Mouse (Mus musculus): Measurements from ENCODE around the gene Gm21761. TPM values are rescaled to one million over a fixed set of nuclear protein-coding genes. Genes with fewer than 3 reads are reported as not detected.
"Not testable (repeated sequence)": the region's sequence is repeated elsewhere in the genome, so short reads cannot be mapped to it uniquely, and the experiment has no call there.

Gene Gm21761
- not detected in 2 replicates for polyA plus RNA-seq (2011; ENCODE audit: insufficient read depth, insufficient read length, low replicate concordance, missing spikeins)

- not testable (repeated sequence) for H3K4me3 ChIP-seq (replicated peaks; ENCODE audit: control insufficient read depth, low read depth, low read length); H3K27ac ChIP-seq (ENCODE audit: control insufficient read depth, insufficient read depth, low read depth, low read length, poor library complexity); H3K4me1 ChIP-seq (ENCODE audit: control insufficient read depth, insufficient read depth, low read length)
- WGBS, result 100% methylated on average over 1 of the region's 5 CpGs
Measured at GRCm38 (mm10) chr13:119929172-119929571, at the start of gene Gm21761. Gene Gm21761 (minus strand): TSS chr13:119929272.

GRCm38 (mm10) chr13:119969163-119969562 is 40.1 kb upstream of the Gm21761 start:
- H3K4me3 ChIP-seq (replicated peaks; ENCODE audit: control insufficient read depth, low read depth, low read length); H3K27ac ChIP-seq (ENCODE audit: control insufficient read depth, insufficient read depth, low read depth, low read length, poor library complexity): not testable (repeated sequence)
- WGBS, result no CpG with 5 or more reads among the region's 13 CpGs

GRCm38 (mm10) chr13:119968193-119968592 is 39.1 kb upstream of the Gm21761 start:
- H3K4me1 ChIP-seq (ENCODE audit: control insufficient read depth, insufficient read depth, low read length); H3K4me3 ChIP-seq (replicated peaks; ENCODE audit: control insufficient read depth, low read depth, low read length); H3K27ac ChIP-seq (ENCODE audit: control insufficient read depth, insufficient read depth, low read depth, low read length, poor library complexity): not testable (repeated sequence)
- WGBS, result no CpG with 5 or more reads among the region's 14 CpGs

More at GRCm38 (mm10) chr13:119969163-119969562, 40.1 kb upstream of the Gm21761 start:
- not testable (repeated sequence) for H3K4me1 ChIP-seq (ENCODE audit: control insufficient read depth, insufficient read depth, low read length)

GRCm38 (mm10) chr13:119965968-119966367 is 36.9 kb upstream of the Gm21761 start:
- WGBS, result under 1% methylated on average over 21 of the region's 22 CpGs
- H3K4me3 ChIP-seq (replicated peaks; ENCODE audit: control insufficient read depth, low read depth, low read length); H3K27ac ChIP-seq (ENCODE audit: control insufficient read depth, insufficient read depth, low read depth, low read length, poor library complexity); H3K4me1 ChIP-seq (ENCODE audit: control insufficient read depth, insufficient read depth, low read length): not testable (repeated sequence)

GRCm38 (mm10) chr13:119965302-119965952 is 36.4 kb upstream of the Gm21761 start:
- not testable (repeated sequence) for H3K4me1 ChIP-seq (ENCODE audit: control insufficient read depth, insufficient read depth, low read length); H3K4me3 ChIP-seq (replicated peaks; ENCODE audit: control insufficient read depth, low read depth, low read length); H3K27ac ChIP-seq (ENCODE audit: control insufficient read depth, insufficient read depth, low read depth, low read length, poor library complexity)
- WGBS, result 2% methylated on average over 16 of the region's 34 CpGs

- not testable (repeated sequence) for H3K27ac ChIP-seq (ENCODE audit: control insufficient read depth, insufficient read depth, low read depth, low read length, poor library complexity); H3K4me1 ChIP-seq (ENCODE audit: control insufficient read depth, insufficient read depth, low read length); H3K4me3 ChIP-seq (replicated peaks; ENCODE audit: control insufficient read depth, low read depth, low read length)
- WGBS, result no CpG with 5 or more reads among the region's 5 CpGs
Measured at GRCm38 (mm10) chr13:119962856-119963255, 33.8 kb upstream of the Gm21761 start.

GRCm38 (mm10) chr13:119955567-119955966 is 26.5 kb upstream of the Gm21761 start:
- H3K27ac ChIP-seq (ENCODE audit: control insufficient read depth, insufficient read depth, low read depth, low read length, poor library complexity); H3K4me1 ChIP-seq (ENCODE audit: control insufficient read depth, insufficient read depth, low read length); H3K4me3 ChIP-seq (replicated peaks; ENCODE audit: control insufficient read depth, low read depth, low read length): not testable (repeated sequence)
- WGBS, result no CpG with 5 or more reads among the region's 5 CpGs

GRCm38 (mm10) chr13:119955089-119955488 is 26.0 kb upstream of the Gm21761 start:
- not testable (repeated sequence) for H3K4me3 ChIP-seq (replicated peaks; ENCODE audit: control insufficient read depth, low read depth, low read length); H3K4me1 ChIP-seq (ENCODE audit: control insufficient read depth, insufficient read depth, low read length); H3K27ac ChIP-seq (ENCODE audit: control insufficient read depth, insufficient read depth, low read depth, low read length, poor library complexity)
- 23% methylated on average over 2 of the region's 2 CpGs for WGBS

- not testable (repeated sequence) for H3K27ac ChIP-seq (ENCODE audit: control insufficient read depth, insufficient read depth, low read depth, low read length, poor library complexity); H3K4me3 ChIP-seq (replicated peaks; ENCODE audit: control insufficient read depth, low read depth, low read length); H3K4me1 ChIP-seq (ENCODE audit: control insufficient read depth, insufficient read depth, low read length)
- WGBS, result 69% methylated on average over 4 of the region's 6 CpGs
Measured at GRCm38 (mm10) chr13:119950706-119951105, 21.6 kb upstream of the Gm21761 start, which contains the start of gene B020031M17Rik. Gene B020031M17Rik (minus strand): TSS chr13:119950806.

GRCm38 (mm10) chr13:119924597-119925340 is 4.3 kb downstream of the Gm21761 start:
- 42% methylated on average over 3 of the region's 3 CpGs for WGBS
- not testable (repeated sequence) for H3K27ac ChIP-seq (ENCODE audit: control insufficient read depth, insufficient read depth, low read depth, low read length, poor library complexity); H3K4me3 ChIP-seq (replicated peaks; ENCODE audit: control insufficient read depth, low read depth, low read length); H3K4me1 ChIP-seq (ENCODE audit: control insufficient read depth, insufficient read depth, low read length)

GRCm38 (mm10) chr13:119916966-119917722 is 11.9 kb downstream of the Gm21761 start:
- not testable (repeated sequence) for H3K4me3 ChIP-seq (replicated peaks; ENCODE audit: control insufficient read depth, low read depth, low read length); H3K4me1 ChIP-seq (ENCODE audit: control insufficient read depth, insufficient read depth, low read length); H3K27ac ChIP-seq (ENCODE audit: control insufficient read depth, insufficient read depth, low read depth, low read length, poor library complexity)
- 23% methylated on average over 4 of the region's 5 CpGs for WGBS

- H3K4me3 ChIP-seq (replicated peaks; ENCODE audit: control insufficient read depth, low read depth, low read length); H3K4me1 ChIP-seq (ENCODE audit: control insufficient read depth, insufficient read depth, low read length); H3K27ac ChIP-seq (ENCODE audit: control insufficient read depth, insufficient read depth, low read depth, low read length, poor library complexity): not testable (repeated sequence)
- WGBS, result 5% methylated on average over 2 of the region's 2 CpGs
Measured at GRCm38 (mm10) chr13:119916449-119916848, 12.6 kb downstream of the Gm21761 start.

- H3K4me3 ChIP-seq (replicated peaks; ENCODE audit: control insufficient read depth, low read depth, low read length); H3K27ac ChIP-seq (ENCODE audit: control insufficient read depth, insufficient read depth, low read depth, low read length, poor library complexity); H3K4me1 ChIP-seq (ENCODE audit: control insufficient read depth, insufficient read depth, low read length): not testable (repeated sequence)
- WGBS, result 50% methylated on average over 5 of the region's 5 CpGs
Measured at GRCm38 (mm10) chr13:119898549-119898948, 30.5 kb downstream of the Gm21761 start.

Data from bone marrow, adult 2 months (tissue).